Mouse (Mus musculus) liver, embryonic 15.5 days (tissue): ENCODE measurements around the gene Crtac1. TPM values are rescaled to one million over a fixed set of nuclear protein-coding genes. Genes with fewer than 3 reads are reported as not detected.
A peak's percentile ranks its signal among the peaks of the same experiment; 100 is the strongest.

Experiments
- ATAC-seq: fragments of 200-750 bp; cut with Nextera tagmentation; 2 replicates; pipeline ENCODE4 v1.8.0; 2017; ENCODE audit warnings: moderate number of reproducible peaks, mild to moderate bottlenecking, moderate library complexity; ENCODE audit not compliant: insufficient read depth
- H3K27ac ChIP-seq: fragments of 300-500 bp; sonication (generic); replicated peaks from 2 replicates; pipeline ENCODE4 v1.5.1; 2015; ENCODE audit warnings: mild to moderate bottlenecking, inconsistent platforms
- H3K27me3 ChIP-seq: fragments of 300-500 bp; sonication (generic); 2 replicates; pipeline ENCODE4 v1.6.1; 2015; ENCODE audit warnings: mild to moderate bottlenecking, inconsistent platforms
- H3K36me3 ChIP-seq: fragments of 300-500 bp; sonication (generic); replicated peaks from 2 replicates; pipeline ENCODE4 v1.6.1; 2015; ENCODE audit warnings: moderate library complexity, mild to moderate bottlenecking, inconsistent platforms
- H3K4me1 ChIP-seq: fragments of 300-500 bp; sonication (generic); replicated peaks from 2 replicates; pipeline ENCODE4 v1.6.1; 2015; ENCODE audit warnings: inconsistent platforms
- H3K4me2 ChIP-seq: fragments of 300-500 bp; sonication (generic); 2 replicates; pipeline ENCODE4 v1.6.1; 2015; ENCODE audit warnings: moderate library complexity, mild to moderate bottlenecking, inconsistent platforms
- H3K4me3 ChIP-seq: fragments of 300-500 bp; sonication (generic); replicated peaks from 2 replicates; pipeline ENCODE4 v1.5.1; 2015; ENCODE audit warnings: mild to moderate bottlenecking, inconsistent platforms
- H3K9ac ChIP-seq: fragments of 300-500 bp; sonication (generic); 2 replicates; pipeline ENCODE4 v1.6.1; 2015; ENCODE audit warnings: moderate library complexity, mild to moderate bottlenecking, inconsistent platforms
- H3K9me3 ChIP-seq: fragments of 300-500 bp; sonication (generic); replicated peaks from 2 replicates; pipeline ENCODE4 v1.6.1; 2016; ENCODE audit warnings: inconsistent platforms
- WGBS: fragments of 180-500 bp; shearing (Covaris S2); methylation state at CpG from one replicate; pipeline ENCODE4 v1.1.7; 2015; ENCODE audit warnings: mixed read lengths; ENCODE audit not compliant: insufficient replicate concordance; 5-methylcytosine and 5-hydroxymethylcytosine counted together
- polyA plus RNA-seq: library from polyadenylated mRNA; unstranded; fragments of >200 nt; fragmentation: Nextera tagmentation; extraction: Ambion mirVana; gene quantifications from 2 replicates; pipeline ENCODE4 v1.2.1, GENCODE M21; 2015

Crtac1 gene
- 0.03 and 0.06 TPM in 2 replicates for polyA plus RNA-seq

GRCm38 (mm10) chr19:42431485-42432190 is at the start of gene Crtac1:
Crtac1 (minus strand) TSS chr19:42431783.
- under 1% methylated on average over 63 of the region's 88 CpGs for WGBS
- Histone ChIP-seq H3K36me3 (no peaks in the 10 kb centered on the region), H3K27me3 (peaks cover 74% of the 10 kb centered on the region), H3K9me3 (no peaks in the 10 kb centered on the region), H3K4me3 (peak within 1 kb of the TSS; percentile 33), H3K9ac (no peak within 1 kb of the TSS), H3K27ac (no peak within 1 kb of the TSS), H3K4me2 (peak within 1 kb of the TSS; percentile 58), H3K4me1 (peaks cover 7% of the 10 kb centered on the region; the same call in 1 of the 2 replicates)
- no peak for ATAC-seq

GRCm38 (mm10) chr19:42478303-42478702 is 46.7 kb upstream of the Crtac1 start:
- 58% methylated on average over 12 of the region's 12 CpGs for WGBS
- ATAC-seq, result no peak

GRCm38 (mm10) chr19:42477769-42478168 is 46.2 kb upstream of the Crtac1 start:
- H3K9me3 ChIP-seq, result no peaks in the 10 kb centered on the region
- H3K36me3 ChIP-seq, result no peaks in the 10 kb centered on the region
- no peak overlapping the region for H3K4me3 ChIP-seq
- 43% methylated on average over 5 of the region's 5 CpGs for WGBS
- H3K4me1 ChIP-seq, result no peaks in the 10 kb centered on the region
- no peak overlapping the region for H3K9ac ChIP-seq
- H3K27ac ChIP-seq, result no peak overlapping the region
- peaks cover 8% of the 10 kb centered on the region; the same call in 1 of the 2 replicates for H3K27me3 ChIP-seq
- ATAC-seq, result no peak
- H3K4me2 ChIP-seq, result no peak overlapping the region

More at GRCm38 (mm10) chr19:42478303-42478702, 46.7 kb upstream of the Crtac1 start:
- Histone ChIP-seq H3K9ac (no peak overlapping the region), H3K4me1 (no peaks in the 10 kb centered on the region), H3K27ac (no peak overlapping the region), H3K36me3 (no peaks in the 10 kb centered on the region), H3K4me2 (no peak overlapping the region), H3K9me3 (no peaks in the 10 kb centered on the region), H3K4me3 (no peak overlapping the region), H3K27me3 (peaks cover 8% of the 10 kb centered on the region; the same call in 1 of the 2 replicates)

- ATAC-seq, result no peak
- Histone ChIP-seq H3K4me2 (no peak overlapping the region), H3K27ac (no peak overlapping the region), H3K4me1 (no peaks in the 10 kb centered on the region), H3K27me3 (peaks cover 4% of the 10 kb centered on the region; the same call in 1 of the 2 replicates), H3K36me3 (no peaks in the 10 kb centered on the region), H3K9ac (no peak overlapping the region), H3K4me3 (no peak overlapping the region), H3K9me3 (no peaks in the 10 kb centered on the region)
- 21% methylated on average over 11 of the region's 11 CpGs for WGBS
Measured at GRCm38 (mm10) chr19:42472831-42473230, 41.2 kb upstream of the Crtac1 start.

GRCm38 (mm10) chr19:42471571-42471970 is 40.0 kb upstream of the Crtac1 start:
- Histone ChIP-seq H3K27me3 (peaks cover 4% of the 10 kb centered on the region; the same call in 1 of the 2 replicates), H3K27ac (no peak overlapping the region), H3K4me1 (no peaks in the 10 kb centered on the region), H3K4me3 (no peak overlapping the region), H3K36me3 (no peaks in the 10 kb centered on the region), H3K9ac (no peak overlapping the region), H3K9me3 (no peaks in the 10 kb centered on the region), H3K4me2 (no peak overlapping the region)
- no peak for ATAC-seq
- 81% methylated on average over 4 of the region's 4 CpGs for WGBS

GRCm38 (mm10) chr19:42461851-42462250 is 30.3 kb upstream of the Crtac1 start:
- no peak overlapping the region for H3K4me3 ChIP-seq
- WGBS, result 40% methylated on average over 6 of the region's 6 CpGs
- no peaks in the 10 kb centered on the region; the same call in 1 of the 2 replicates for H3K4me1 ChIP-seq
- H3K27ac ChIP-seq, result no peak overlapping the region
- no peaks in the 10 kb centered on the region for H3K27me3 ChIP-seq
- no peaks in the 10 kb centered on the region for H3K36me3 ChIP-seq
- H3K9me3 ChIP-seq, result no peaks in the 10 kb centered on the region
- no peak overlapping the region for H3K9ac ChIP-seq
- no peak overlapping the region for H3K4me2 ChIP-seq
- no peak for ATAC-seq

- Histone ChIP-seq H3K9me3 (no peaks in the 10 kb centered on the region), H3K36me3 (no peaks in the 10 kb centered on the region), H3K9ac (no peak overlapping the region), H3K4me1 (no peaks in the 10 kb centered on the region; the same call in 1 of the 2 replicates), H3K27me3 (no peaks in the 10 kb centered on the region), H3K27ac (no peak overlapping the region), H3K4me3 (no peak overlapping the region), H3K4me2 (0 out of 2 replicates have a peak overlapping the region, but pooled peaks have one; percentile 1)
- no peak for ATAC-seq
- WGBS, result 36% methylated on average over 9 of the region's 9 CpGs
Measured at GRCm38 (mm10) chr19:42461353-42461752, 29.8 kb upstream of the Crtac1 start.

GRCm38 (mm10) chr19:42459512-42459911 is 27.9 kb upstream of the Crtac1 start:
- Histone ChIP-seq H3K4me2 (no peak overlapping the region), H3K4me1 (no peaks in the 10 kb centered on the region; the same call in 1 of the 2 replicates), H3K9me3 (no peaks in the 10 kb centered on the region), H3K36me3 (no peaks in the 10 kb centered on the region), H3K27me3 (no peaks in the 10 kb centered on the region), H3K27ac (no peak overlapping the region), H3K9ac (no peak overlapping the region), H3K4me3 (no peak overlapping the region)
- WGBS, result 66% methylated on average over 8 of the region's 8 CpGs
- no peak for ATAC-seq

- H3K4me1 ChIP-seq, result no peaks in the 10 kb centered on the region
- no peak overlapping the region for H3K9ac ChIP-seq
- no peaks in the 10 kb centered on the region for H3K9me3 ChIP-seq
- no peaks in the 10 kb centered on the region for H3K36me3 ChIP-seq
- no peak overlapping the region for H3K4me2 ChIP-seq
- WGBS, result 51% methylated on average over 6 of the region's 6 CpGs
- H3K4me3 ChIP-seq, result no peak overlapping the region
- no peak overlapping the region for H3K27ac ChIP-seq
- H3K27me3 ChIP-seq, result no peaks in the 10 kb centered on the region
- no peak for ATAC-seq
Measured at GRCm38 (mm10) chr19:42454481-42455236, 23.1 kb upstream of the Crtac1 start.

GRCm38 (mm10) chr19:42454006-42454405 is 22.4 kb upstream of the Crtac1 start:
- Histone ChIP-seq H3K27me3 (no peaks in the 10 kb centered on the region), H3K4me2 (no peak overlapping the region), H3K9ac (no peak overlapping the region), H3K27ac (no peak overlapping the region), H3K36me3 (no peaks in the 10 kb centered on the region), H3K4me3 (no peak overlapping the region), H3K4me1 (no peaks in the 10 kb centered on the region), H3K9me3 (no peaks in the 10 kb centered on the region)
- no peak for ATAC-seq
- 69% methylated on average over 9 of the region's 9 CpGs for WGBS

GRCm38 (mm10) chr19:42452539-42452938 is 21.0 kb upstream of the Crtac1 start:
- no peaks in the 10 kb centered on the region for H3K27me3 ChIP-seq
- H3K27ac ChIP-seq, result no peak overlapping the region
- H3K4me1 ChIP-seq, result no peaks in the 10 kb centered on the region
- no peak overlapping the region for H3K4me2 ChIP-seq
- H3K4me3 ChIP-seq, result no peak overlapping the region
- H3K9ac ChIP-seq, result no peak overlapping the region
- ATAC-seq, result no peak
- H3K9me3 ChIP-seq, result no peaks in the 10 kb centered on the region
- WGBS, result 61% methylated on average over 7 of the region's 7 CpGs
- H3K36me3 ChIP-seq, result no peaks in the 10 kb centered on the region
